ENCODE assay signal across 17 mouse cellular contexts in the genomic region with DNA sequence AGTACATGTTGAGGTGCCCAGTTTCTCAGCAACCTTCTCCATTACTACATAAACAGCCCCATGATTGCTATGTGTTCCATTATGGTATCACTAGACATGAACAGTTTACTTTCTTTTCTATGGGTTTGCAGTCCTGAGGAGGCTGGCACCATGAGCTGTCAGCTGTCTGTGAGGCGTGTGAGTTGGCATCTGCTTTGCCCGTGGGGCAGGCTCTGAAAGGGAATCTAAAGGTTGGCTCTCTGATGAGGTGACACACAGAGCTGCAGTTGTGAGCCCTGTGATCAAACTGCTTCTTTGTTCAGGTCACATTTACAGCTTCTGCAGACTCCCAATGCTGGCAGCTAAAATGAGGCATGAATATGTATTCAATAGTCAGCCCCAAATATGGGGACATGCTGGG.
"Had no signal": no experiment of that assay in that cellular context is flagged by ENCODE, and none has a peak within 500 bp of the region (broad histone marks: within the 10 kb centered on the region; RNA-seq: fewer than 3 reads in every experiment).

No protein-coding gene starts in this region.

- H3K27me3 ChIP-seq: limb, embryonic 12.5 days; limb, embryonic 15.5 days had no signal

- H3K9me3 ChIP-seq: limb, embryonic 12.5 days; limb, embryonic 15.5 days had no signal

- DNase-seq: kidney, adult 2 months; kidney, postnatal 25 days; layer of hippocampus, adult 9-11 months; liver, postnatal 0 days; lung, embryonic 14.5 days; midbrain, embryonic 14.5 days; thymus, adult 18-20 months; thymus, postnatal 36 days had no signal

- H3K4me3 ChIP-seq: layer of hippocampus, adult 2 months; left cerebral cortex, adult 2 months; limb, embryonic 12.5 days; limb, embryonic 15.5 days had no signal

- H3K36me3 ChIP-seq: limb, embryonic 12.5 days; limb, embryonic 15.5 days had no signal

- H3K4me1 ChIP-seq: limb, embryonic 12.5 days; limb, embryonic 15.5 days had no signal

- ATAC-seq: liver, postnatal 0 days; lung, postnatal 0 days had no signal

- H3K4me2 ChIP-seq: limb, embryonic 12.5 days; limb, embryonic 15.5 days; liver, embryonic 11.5 days; lung, embryonic 14.5 days had no signal

- H3K9ac ChIP-seq: limb, embryonic 12.5 days; limb, embryonic 15.5 days; liver, embryonic 14.5 days; liver, postnatal 0 days; lung, embryonic 14.5 days had no signal

- H3K27ac ChIP-seq: kidney, postnatal 0 days; layer of hippocampus, adult 2 months; left cerebral cortex, adult 2 months; limb, embryonic 12.5 days; limb, embryonic 15.5 days; liver, embryonic 14.5 days; macrophage had no signal
